Mouse (Mus musculus): ENCODE results near the gene Chil1. TPM values are rescaled to one million over a fixed set of nuclear protein-coding genes. Genes with fewer than 3 reads are reported as not detected.

Chil1 gene
- 241 and 251 TPM in 2 replicates for total RNA-seq (2017)

DNA sequence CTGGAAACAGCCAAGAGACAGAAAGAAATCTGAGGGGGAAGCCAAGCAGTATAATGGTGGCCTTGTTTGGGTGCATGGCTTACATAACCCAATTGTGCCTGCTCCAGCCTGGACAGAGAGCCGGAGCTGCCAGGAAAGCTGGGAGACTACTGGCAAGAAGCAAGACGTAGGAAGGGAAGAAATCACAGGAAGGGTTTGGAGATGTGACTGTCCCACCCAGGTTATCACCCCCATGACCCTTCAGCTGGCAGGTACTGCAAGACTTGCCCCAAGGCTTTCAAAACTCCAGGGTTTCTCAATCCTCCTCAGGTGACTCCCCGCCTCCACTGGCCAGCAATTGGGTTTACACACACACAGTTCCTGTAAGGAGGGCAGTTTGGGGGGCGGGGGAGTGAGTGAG lies at the start of gene Chil1:
TSS of gene Chil1 (plus strand) at position 152 of the 400 bp plus-strand sequence.
- no peak for ATAC-seq (ENCODE audit: extremely low read depth, insufficient number of reproducible peaks, low FRiP score, poor library complexity, severe bottlenecking)

DNA sequence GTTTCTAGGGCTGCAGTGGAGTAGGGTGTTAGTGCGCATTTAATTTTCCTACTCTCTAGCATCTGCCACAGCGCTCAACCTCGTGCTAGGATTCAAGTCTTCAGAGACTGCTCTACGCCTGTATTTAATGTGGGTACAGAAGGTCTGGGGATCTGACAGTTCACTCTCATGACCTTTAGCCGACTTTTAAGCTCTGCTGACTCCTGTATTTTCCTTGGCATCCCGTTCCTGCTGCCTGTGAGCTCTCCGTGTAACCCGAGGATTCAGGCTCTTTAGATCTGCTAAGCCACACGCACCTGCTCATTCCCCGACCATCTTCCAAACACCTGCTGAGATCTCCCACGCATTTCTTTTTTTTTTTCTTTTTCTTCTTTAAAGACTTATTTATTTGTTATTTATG lies 48.7 kb upstream of the Chil1 start:
- no peak for ATAC-seq (ENCODE audit: extremely low read depth, insufficient number of reproducible peaks, low FRiP score, poor library complexity, severe bottlenecking)

GRCm38 (mm10) chr1:134136351-134136750 lies 45.6 kb upstream of the Chil1 start:
- ATAC-seq (ENCODE audit: extremely low read depth, insufficient number of reproducible peaks, low FRiP score, poor library complexity, severe bottlenecking): no peak

GRCm38 (mm10) chr1:134138424-134138823 lies 43.6 kb upstream of the Chil1 start:
- ATAC-seq (ENCODE audit: extremely low read depth, insufficient number of reproducible peaks, low FRiP score, poor library complexity, severe bottlenecking): no peak

DNA sequence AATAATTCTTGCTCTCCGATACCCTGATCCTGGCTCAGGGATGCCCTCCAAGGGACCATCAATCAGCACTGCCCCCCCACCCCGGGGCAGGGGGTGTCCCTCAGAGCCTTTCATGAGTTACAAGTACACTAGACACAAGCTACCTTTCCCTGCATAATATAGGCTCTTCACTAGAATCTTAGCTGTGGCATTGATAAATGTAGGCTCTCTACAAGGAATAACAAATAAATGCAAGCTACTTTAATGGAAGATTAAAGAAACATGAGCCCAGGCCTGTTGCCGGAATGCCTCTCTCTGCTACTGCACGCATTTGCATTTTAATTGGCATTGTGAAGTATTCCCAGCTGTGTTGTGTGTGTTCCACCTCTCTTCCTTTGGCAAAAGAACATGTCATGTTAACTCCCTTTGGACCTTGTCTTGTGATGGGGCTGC lies 39.6 kb upstream of the Chil1 start:
- ATAC-seq (ENCODE audit: extremely low read depth, insufficient number of reproducible peaks, low FRiP score, poor library complexity, severe bottlenecking): no peak

DNA sequence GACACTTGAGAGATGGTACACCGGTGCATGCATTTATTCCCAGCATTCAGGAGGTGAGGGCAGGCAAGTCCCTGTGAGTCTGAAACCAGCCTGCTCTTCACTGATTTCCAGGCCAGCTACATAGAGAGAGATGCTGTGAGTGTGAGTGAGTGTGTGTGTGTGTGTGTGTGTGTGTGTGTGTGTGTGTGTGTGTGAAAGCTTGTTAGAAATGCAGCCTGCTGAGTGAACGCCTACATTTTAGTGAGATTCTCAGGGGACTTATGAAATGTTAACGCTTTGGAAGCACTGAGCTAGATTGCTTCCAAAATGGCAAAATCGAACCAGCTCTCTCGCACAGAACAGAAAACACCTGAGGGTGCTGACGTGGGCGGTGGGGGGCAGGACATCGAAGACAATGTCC lies 35.9 kb upstream of the Chil1 start:
- ATAC-seq (ENCODE audit: extremely low read depth, insufficient number of reproducible peaks, low FRiP score, poor library complexity, severe bottlenecking): no peak

- ATAC-seq (ENCODE audit: extremely low read depth, insufficient number of reproducible peaks, low FRiP score, poor library complexity, severe bottlenecking): no peak
These were observed 31.9 kb upstream of the Chil1 start for GRCm38 (mm10) chr1:134150076-134150475.

GRCm38 (mm10) chr1:134150745-134151144 lies 31.2 kb upstream of the Chil1 start:
- no peak for ATAC-seq (ENCODE audit: extremely low read depth, insufficient number of reproducible peaks, low FRiP score, poor library complexity, severe bottlenecking)

GRCm38 (mm10) chr1:134151655-134152412 lies 30.1 kb upstream of the Chil1 start:
- ATAC-seq (ENCODE audit: extremely low read depth, insufficient number of reproducible peaks, low FRiP score, poor library complexity, severe bottlenecking): peak; percentile 78

GRCm38 (mm10) chr1:134152626-134153590 lies 29.1 kb upstream of the Chil1 start:
- ATAC-seq (ENCODE audit: extremely low read depth, insufficient number of reproducible peaks, low FRiP score, poor library complexity, severe bottlenecking): no peak

- no peak; the same call in 1 of the 2 replicates for ATAC-seq (ENCODE audit: extremely low read depth, insufficient number of reproducible peaks, low FRiP score, poor library complexity, severe bottlenecking)
These were observed 27.9 kb upstream of the Chil1 start for GRCm38 (mm10) chr1:134154121-134154520.

DNA sequence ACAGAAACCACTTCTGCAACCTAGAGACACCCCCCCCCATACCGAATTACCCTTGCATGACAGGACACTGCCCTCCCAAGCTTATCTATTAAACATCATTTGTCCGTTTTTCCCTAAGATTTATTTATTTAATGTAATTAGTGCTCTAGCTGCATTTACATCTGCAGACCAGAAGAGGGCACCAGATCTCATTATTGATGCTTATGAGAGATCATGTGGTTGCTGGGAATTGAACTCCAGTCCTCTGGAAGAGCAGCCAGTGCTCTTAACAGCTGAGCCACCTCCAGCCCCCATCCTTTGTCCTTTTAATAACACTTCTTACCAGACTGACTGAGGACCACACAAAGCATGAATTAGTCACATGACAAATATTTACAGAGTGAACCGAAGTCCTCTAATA lies 27.3 kb upstream of the Chil1 start:
- no peak for ATAC-seq (ENCODE audit: extremely low read depth, insufficient number of reproducible peaks, low FRiP score, poor library complexity, severe bottlenecking)

DNA sequence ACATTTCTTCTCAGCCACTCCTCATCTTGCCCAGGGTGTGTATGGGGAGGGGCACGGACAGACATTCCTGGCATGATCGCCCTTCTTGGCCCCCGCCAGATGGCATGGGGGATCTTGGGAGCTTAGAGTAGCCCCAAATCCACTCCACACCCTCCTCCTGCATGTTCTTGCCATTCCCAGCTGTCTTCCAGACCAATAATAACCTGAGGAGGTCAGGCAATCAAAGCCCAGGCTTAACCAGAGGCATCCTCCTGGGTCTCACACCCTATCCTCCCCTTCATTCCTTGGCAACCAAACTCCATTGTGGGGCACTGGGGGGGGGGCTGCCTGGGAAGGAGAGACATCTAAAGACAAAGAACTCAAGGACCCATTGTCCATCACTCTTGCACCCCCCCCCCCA lies 21.6 kb upstream of the Chil1 start:
- ATAC-seq (ENCODE audit: extremely low read depth, insufficient number of reproducible peaks, low FRiP score, poor library complexity, severe bottlenecking): no peak

- ATAC-seq (ENCODE audit: extremely low read depth, insufficient number of reproducible peaks, low FRiP score, poor library complexity, severe bottlenecking): no peak
These were observed 20.6 kb upstream of the Chil1 start for GRCm38 (mm10) chr1:134161399-134161798.

- no peak for ATAC-seq (ENCODE audit: extremely low read depth, insufficient number of reproducible peaks, low FRiP score, poor library complexity, severe bottlenecking)
These were observed 19.3 kb upstream of the Chil1 start for GRCm38 (mm10) chr1:134162510-134163225.

GRCm38 (mm10) chr1:134163476-134163875 lies 18.5 kb upstream of the Chil1 start:
- ATAC-seq (ENCODE audit: extremely low read depth, insufficient number of reproducible peaks, low FRiP score, poor library complexity, severe bottlenecking): no peak

DNA sequence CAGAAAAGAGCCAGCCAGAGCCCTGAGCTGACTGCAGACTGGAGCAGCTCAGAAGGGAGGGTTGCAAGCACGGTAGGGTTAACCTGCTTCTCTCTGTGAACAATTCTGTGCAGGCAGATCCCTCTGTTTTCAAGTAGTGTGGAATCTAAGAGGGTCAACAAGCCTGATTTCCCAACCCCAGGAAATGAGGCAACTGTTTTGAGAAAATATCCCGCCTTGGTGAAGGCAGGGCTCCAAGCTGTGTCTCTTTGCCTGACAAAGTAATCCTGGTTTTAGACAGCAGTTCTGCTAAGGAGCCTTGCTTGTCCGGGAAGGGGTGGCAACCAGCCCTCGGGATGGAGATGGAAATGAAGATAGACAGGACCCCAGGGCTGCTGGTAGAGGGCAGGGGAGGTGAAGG lies 17.5 kb upstream of the Chil1 start:
- ATAC-seq (ENCODE audit: extremely low read depth, insufficient number of reproducible peaks, low FRiP score, poor library complexity, severe bottlenecking): no peak

DNA sequence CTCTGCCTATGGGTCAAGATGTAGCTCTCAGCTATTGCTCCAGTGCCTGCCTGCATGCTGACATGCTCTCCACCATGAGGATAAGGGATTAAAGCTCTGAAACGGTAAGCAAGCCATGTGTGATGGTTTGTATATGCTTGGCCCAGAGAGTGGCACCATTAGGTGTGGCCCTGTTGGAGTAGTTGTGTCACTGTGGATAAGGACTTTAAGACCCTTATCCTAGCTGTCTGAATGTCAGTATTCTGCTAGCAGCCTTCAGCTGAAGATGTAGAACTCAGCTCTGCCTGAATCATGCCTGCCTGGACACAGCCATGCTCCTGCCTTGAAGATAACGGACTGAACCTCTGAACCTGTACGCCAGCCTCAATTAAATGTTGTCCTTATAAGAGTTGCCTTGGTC lies 15.4 kb upstream of the Chil1 start:
- ATAC-seq (ENCODE audit: extremely low read depth, insufficient number of reproducible peaks, low FRiP score, poor library complexity, severe bottlenecking): no peak

Measured in neutrophil, adult 5-6 weeks (primary cell).